Mouse (Mus musculus): ENCODE data around the gene Nr2e1. TPM values are rescaled to one million over a fixed set of nuclear protein-coding genes. Genes with fewer than 3 reads are reported as not detected.
A peak's percentile ranks its signal among the peaks of the same experiment; 100 is the strongest.

Nr2e1 gene
- polyA plus RNA-seq, 1 experiment from 2014 or later = 0.13 TPM

DNA sequence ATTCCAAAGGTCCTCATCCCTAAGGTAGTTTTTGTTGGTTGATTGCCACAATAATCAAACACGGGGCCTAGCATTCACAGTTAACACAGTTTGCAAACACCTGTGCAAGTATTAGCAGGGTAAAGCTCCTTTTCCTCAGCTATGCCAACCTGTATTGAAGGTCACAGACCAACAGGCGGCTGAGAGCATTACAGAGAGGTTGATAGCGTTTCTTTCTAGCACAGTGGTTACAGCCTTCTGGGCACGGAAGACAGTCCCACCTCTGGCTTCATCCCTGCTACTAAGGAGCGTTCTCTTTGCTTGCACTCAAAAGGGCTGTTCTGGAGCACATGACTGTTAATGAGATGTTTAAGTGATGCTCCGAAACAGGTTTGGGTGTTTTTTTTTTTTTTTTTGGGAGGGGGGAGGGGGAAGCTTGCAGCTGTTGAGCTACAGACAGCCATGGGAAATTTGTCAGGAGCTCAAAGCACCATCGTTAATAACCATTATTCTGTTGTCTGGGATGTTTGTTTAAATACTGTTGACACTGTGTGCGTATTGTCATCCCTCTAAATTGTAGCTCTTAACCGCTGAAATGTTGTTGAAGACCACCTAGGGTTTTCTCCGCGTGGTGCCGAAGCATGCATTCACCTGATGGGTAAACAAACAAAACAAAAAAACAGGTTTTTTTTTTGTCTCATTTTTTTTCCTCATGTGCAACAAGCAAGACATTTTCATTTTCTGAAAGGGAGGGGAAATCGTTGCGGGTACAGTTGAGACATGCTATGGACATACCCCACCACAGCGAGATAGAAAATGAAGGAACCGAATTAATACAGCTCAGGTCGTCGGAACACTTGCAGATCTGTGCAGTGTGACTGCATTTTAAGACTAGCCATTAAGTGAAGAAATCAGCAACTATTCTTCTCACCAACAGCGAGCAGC lies 7.1 kb upstream of the Nr2e1 start:
- 2% methylated on average over 19 of the region's 19 CpGs for WGBS
- no peaks in the 10 kb centered on the region for H3K36me3 ChIP-seq (ENCODE audit: control insufficient read depth, insufficient read depth, low read length)
- no peak overlapping the region for H3K27ac ChIP-seq (ENCODE audit: low read depth, low read length)
- H3K4me3 ChIP-seq (ENCODE audit: low read length) = no peak overlapping the region
- no peak for ATAC-seq
- H3K27me3 ChIP-seq (replicated peaks; ENCODE audit: control insufficient read depth, insufficient read depth, low read length) = peaks cover 74% of the 10 kb centered on the region
- peaks cover 6% of the 10 kb centered on the region; the same call in 1 of the 2 replicates for H3K4me1 ChIP-seq (ENCODE audit: control insufficient read depth, insufficient read depth, low read depth, low read length)
- H3K9me3 ChIP-seq (ENCODE audit: control insufficient read depth, low read length) = 0 out of 2 replicates have a peak, but pooled peaks cover 2% of the 10 kb centered on the region
- H3K4me2 ChIP-seq (ENCODE audit: low read length) = no peak overlapping the region
- no peak overlapping the region for H3K9ac ChIP-seq (ENCODE audit: low read depth, low read length)

DNA sequence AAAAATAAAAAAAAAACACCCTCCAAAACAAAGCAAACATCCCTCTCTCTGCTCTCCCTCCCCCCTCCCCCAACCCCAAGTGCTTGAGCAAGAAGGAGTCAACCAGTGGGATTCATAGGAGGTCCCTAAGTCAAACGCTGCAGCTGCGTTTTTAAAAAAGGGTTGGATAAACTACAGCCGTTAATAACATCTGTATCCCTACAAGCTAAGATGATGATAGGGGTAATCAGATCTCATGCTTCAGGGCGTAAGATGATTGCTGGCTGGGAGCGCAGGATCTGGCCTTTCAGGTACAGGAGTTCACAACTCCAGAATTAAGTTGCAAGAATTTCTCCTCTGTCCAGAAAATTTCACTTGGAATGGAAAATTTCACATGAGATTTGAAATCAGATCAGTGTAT lies 6.1 kb upstream of the Nr2e1 start:
- Histone ChIP-seq H3K4me3 (ENCODE audit: low read length) (no peak overlapping the region), H3K4me1 (ENCODE audit: control insufficient read depth, insufficient read depth, low read depth, low read length) (peaks cover 6% of the 10 kb centered on the region; the same call in 1 of the 2 replicates), H3K9ac (ENCODE audit: low read depth, low read length) (no peak overlapping the region), H3K27ac (ENCODE audit: low read depth, low read length) (no peak overlapping the region), H3K36me3 (ENCODE audit: control insufficient read depth, insufficient read depth, low read length) (no peaks in the 10 kb centered on the region), H3K9me3 (ENCODE audit: control insufficient read depth, low read length) (0 out of 2 replicates have a peak, but pooled peaks cover 2% of the 10 kb centered on the region), H3K27me3 (replicated peaks; ENCODE audit: control insufficient read depth, insufficient read depth, low read length) (peaks cover 73% of the 10 kb centered on the region), H3K4me2 (ENCODE audit: low read length) (no peak overlapping the region)
- no peak for ATAC-seq
- 8% methylated on average over 5 of the region's 5 CpGs for WGBS

DNA sequence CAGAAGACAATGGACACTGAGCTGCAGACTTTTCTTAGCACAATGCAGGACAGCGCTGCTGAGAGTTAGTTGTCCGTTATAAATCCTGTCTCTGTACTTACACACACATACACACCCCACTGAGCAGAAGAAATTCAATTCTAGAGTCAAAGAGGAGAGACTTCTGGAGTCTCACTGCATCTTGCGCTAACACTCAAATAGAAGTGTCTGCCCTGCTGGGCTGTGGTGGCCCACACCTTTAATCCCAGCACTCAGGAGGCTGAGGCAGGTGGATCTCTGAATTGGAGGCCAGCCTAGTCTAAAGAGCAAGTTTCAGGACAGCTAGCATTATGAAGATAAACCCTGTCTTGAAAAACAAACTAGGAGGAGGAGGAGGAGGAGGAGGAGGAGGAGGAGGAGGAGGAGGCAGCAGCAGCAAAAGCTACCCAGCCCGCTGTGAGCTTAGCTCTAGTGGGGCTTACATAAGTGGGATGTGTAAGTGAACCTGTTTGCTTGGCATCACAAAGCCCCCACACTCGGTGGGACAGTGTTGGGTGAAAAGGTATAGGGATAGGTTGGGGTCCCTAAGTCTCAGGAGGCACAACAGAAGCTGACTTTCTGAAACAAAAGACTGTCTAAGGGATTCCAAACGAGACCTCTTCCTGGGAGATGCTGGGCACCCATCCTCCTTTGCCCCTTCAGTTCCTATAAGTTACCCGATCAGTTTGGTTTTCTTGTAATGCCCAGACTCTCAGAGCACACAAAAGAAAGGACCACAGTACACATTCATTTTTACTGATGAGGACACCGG lies 4.7 kb upstream of the Nr2e1 start:
- Histone ChIP-seq H3K27ac (ENCODE audit: low read depth, low read length) (no peak overlapping the region), H3K27me3 (replicated peaks; ENCODE audit: control insufficient read depth, insufficient read depth, low read length) (peaks cover 67% of the 10 kb centered on the region), H3K36me3 (ENCODE audit: control insufficient read depth, insufficient read depth, low read length) (no peaks in the 10 kb centered on the region), H3K4me1 (ENCODE audit: control insufficient read depth, insufficient read depth, low read depth, low read length) (peaks cover 6% of the 10 kb centered on the region; the same call in 1 of the 2 replicates), H3K9me3 (ENCODE audit: control insufficient read depth, low read length) (no peaks in the 10 kb centered on the region), H3K4me2 (ENCODE audit: low read length) (no peak overlapping the region), H3K9ac (ENCODE audit: low read depth, low read length) (no peak overlapping the region), H3K4me3 (ENCODE audit: low read length) (no peak overlapping the region)
- ATAC-seq = no peak
- 5% methylated on average over 8 of the region's 8 CpGs for WGBS

DNA sequence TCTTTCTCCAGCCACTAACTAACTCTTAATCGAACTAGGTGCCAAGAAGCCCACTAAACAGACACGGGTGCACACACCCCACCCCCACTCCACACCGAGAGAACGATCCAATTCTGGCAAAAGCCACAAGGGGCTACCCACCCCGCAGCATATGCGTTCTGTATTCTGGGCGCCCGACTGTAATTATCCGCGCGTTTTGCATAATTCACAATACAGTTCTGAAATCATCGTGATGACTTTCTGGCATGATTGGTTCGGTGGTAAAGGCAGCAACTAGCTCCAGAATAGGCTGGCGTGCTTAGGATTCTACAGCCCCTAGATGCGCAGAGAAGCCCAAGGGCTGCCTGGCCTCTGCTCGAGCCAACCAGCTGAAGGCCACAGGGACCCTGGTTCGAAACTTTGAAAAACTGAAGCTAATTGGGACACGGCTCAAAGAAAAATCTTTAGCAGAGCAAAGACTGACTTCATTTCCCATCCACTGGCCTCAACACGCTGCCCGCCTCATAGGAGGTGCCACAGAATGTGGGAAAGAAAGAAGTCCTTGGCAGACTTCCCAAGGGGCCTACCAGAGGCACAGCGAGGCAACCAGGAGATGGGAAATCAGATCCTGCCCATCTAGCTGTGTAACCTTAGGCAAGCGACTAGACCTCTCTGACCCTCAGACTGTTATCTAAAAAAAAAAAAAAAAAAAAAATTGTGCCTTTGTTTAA lies 2.3 kb upstream of the Nr2e1 start:
- peaks cover 58% of the 10 kb centered on the region for H3K27me3 ChIP-seq (replicated peaks; ENCODE audit: control insufficient read depth, insufficient read depth, low read length)
- ATAC-seq = no peak
- H3K9me3 ChIP-seq (ENCODE audit: control insufficient read depth, low read length) = no peaks in the 10 kb centered on the region
- H3K27ac ChIP-seq (ENCODE audit: low read depth, low read length) = no peak overlapping the region
- H3K4me3 ChIP-seq (ENCODE audit: low read length) = no peak overlapping the region
- H3K4me2 ChIP-seq (ENCODE audit: low read length) = no peak overlapping the region
- H3K36me3 ChIP-seq (ENCODE audit: control insufficient read depth, insufficient read depth, low read length) = no peaks in the 10 kb centered on the region
- H3K9ac ChIP-seq (ENCODE audit: low read depth, low read length) = no peak overlapping the region
- no peaks in the 10 kb centered on the region for H3K4me1 ChIP-seq (ENCODE audit: control insufficient read depth, insufficient read depth, low read depth, low read length)
- 3% methylated on average over 22 of the region's 22 CpGs for WGBS

DNA sequence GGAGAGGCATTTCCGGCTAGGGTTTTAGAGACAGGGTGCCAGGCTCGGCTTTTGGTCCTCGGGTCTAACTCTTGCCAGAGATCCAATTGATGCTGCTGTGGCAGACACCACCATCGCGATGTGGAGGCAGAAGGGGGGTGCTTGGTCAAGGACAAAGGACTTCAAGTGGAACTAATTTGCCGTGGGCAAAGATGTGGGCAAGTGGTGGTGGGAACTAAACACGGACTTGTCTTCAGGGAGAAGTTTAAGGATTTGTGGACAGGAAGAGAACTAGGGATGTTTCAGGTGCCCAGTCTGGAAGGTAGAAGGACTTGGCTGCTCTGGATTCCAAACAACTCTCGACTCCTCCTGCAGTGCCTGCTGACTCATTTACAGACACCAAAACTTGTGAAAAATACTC lies 1.7 kb upstream of the Nr2e1 start:
- Histone ChIP-seq H3K27me3 (replicated peaks; ENCODE audit: control insufficient read depth, insufficient read depth, low read length) (peaks cover 56% of the 10 kb centered on the region), H3K4me1 (ENCODE audit: control insufficient read depth, insufficient read depth, low read depth, low read length) (no peaks in the 10 kb centered on the region), H3K4me3 (ENCODE audit: low read length) (no peak overlapping the region), H3K9ac (ENCODE audit: low read depth, low read length) (no peak overlapping the region), H3K36me3 (ENCODE audit: control insufficient read depth, insufficient read depth, low read length) (no peaks in the 10 kb centered on the region), H3K27ac (ENCODE audit: low read depth, low read length) (no peak overlapping the region), H3K9me3 (ENCODE audit: control insufficient read depth, low read length) (no peaks in the 10 kb centered on the region), H3K4me2 (ENCODE audit: low read length) (no peak overlapping the region)
- ATAC-seq = no peak
- 2% methylated on average over 8 of the region's 8 CpGs for WGBS

DNA sequence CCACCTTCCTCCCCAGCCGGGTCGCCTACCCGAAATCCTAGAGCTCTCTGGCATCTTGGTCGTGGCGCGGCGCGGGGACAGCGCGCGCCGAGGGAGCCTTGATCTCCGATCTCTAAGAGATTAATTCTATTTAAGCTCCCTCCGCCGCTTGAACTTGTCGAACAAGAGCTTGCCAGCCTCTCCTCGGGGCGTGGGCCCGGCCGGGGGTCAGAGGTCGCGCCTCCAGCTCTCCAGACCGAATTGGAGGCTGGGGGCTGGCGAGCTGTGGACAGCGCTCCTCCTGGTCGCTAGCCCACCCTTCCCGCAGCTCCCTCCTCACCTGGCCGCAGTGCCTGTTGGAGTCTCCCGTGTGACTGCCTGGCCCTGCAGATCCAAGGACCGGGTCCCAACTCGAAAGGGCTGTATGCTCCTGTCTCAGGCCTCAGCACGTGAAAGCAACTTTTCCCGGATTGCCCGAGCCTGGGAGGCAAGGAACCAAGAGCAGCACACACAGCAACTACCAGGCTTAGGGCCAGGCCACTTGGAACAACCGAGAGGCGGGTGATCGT lies 1.1 kb upstream of the Nr2e1 start:
- 2% methylated on average over 37 of the region's 37 CpGs for WGBS
- Histone ChIP-seq H3K9me3 (ENCODE audit: control insufficient read depth, low read length) (no peaks in the 10 kb centered on the region), H3K4me3 (ENCODE audit: low read length) (peak overlapping the region; percentile 16), H3K27ac (ENCODE audit: low read depth, low read length) (no peak overlapping the region), H3K4me1 (ENCODE audit: control insufficient read depth, insufficient read depth, low read depth, low read length) (peaks cover 2% of the 10 kb centered on the region; the same call in 1 of the 2 replicates), H3K9ac (ENCODE audit: low read depth, low read length) (no peak overlapping the region), H3K4me2 (ENCODE audit: low read length) (peak overlapping the region; percentile 38), H3K36me3 (ENCODE audit: control insufficient read depth, insufficient read depth, low read length) (no peaks in the 10 kb centered on the region), H3K27me3 (replicated peaks; ENCODE audit: control insufficient read depth, insufficient read depth, low read length) (peaks cover 52% of the 10 kb centered on the region)
- ATAC-seq = no peak

DNA sequence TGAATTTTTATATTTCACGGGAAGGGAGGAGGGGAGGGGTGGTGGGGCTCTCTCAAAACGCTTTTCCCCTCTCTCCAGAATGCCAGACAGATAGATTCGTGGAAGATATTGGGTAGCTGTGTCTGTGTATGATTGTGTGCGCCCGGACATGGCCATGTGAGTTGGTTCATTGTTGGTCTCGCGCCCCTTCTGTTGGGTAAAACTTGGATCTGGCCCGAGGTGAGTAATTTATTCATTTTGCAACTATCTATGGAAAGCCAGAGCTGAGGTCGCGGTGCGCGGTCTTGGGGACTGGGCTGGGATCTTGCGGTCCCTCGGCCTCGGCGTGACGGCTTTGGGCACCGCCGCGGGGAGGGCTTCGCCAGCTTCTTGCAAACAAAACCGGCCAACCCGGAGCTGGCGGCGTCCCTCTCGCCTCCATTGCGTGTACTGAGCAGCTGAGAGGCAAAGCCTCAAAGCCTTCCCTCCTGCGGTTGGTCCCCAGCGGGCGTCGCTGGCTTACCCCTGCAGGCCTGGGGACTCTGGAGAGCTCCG lies 537 bp upstream of the Nr2e1 start:
- Histone ChIP-seq H3K27ac (ENCODE audit: low read depth, low read length) (no peak overlapping the region), H3K9me3 (ENCODE audit: control insufficient read depth, low read length) (no peaks in the 10 kb centered on the region), H3K36me3 (ENCODE audit: control insufficient read depth, insufficient read depth, low read length) (no peaks in the 10 kb centered on the region), H3K27me3 (replicated peaks; ENCODE audit: control insufficient read depth, insufficient read depth, low read length) (peaks cover 52% of the 10 kb centered on the region), H3K4me3 (ENCODE audit: low read length) (peak overlapping the region; percentile 16), H3K4me2 (ENCODE audit: low read length) (peak overlapping the region; percentile 38), H3K9ac (ENCODE audit: low read depth, low read length) (no peak overlapping the region), H3K4me1 (ENCODE audit: control insufficient read depth, insufficient read depth, low read depth, low read length) (peaks cover 2% of the 10 kb centered on the region; the same call in 1 of the 2 replicates)
- under 1% methylated on average over 31 of the region's 32 CpGs for WGBS
- ATAC-seq = 0 out of 2 replicates have a peak, but pooled peaks have one; percentile 15

DNA sequence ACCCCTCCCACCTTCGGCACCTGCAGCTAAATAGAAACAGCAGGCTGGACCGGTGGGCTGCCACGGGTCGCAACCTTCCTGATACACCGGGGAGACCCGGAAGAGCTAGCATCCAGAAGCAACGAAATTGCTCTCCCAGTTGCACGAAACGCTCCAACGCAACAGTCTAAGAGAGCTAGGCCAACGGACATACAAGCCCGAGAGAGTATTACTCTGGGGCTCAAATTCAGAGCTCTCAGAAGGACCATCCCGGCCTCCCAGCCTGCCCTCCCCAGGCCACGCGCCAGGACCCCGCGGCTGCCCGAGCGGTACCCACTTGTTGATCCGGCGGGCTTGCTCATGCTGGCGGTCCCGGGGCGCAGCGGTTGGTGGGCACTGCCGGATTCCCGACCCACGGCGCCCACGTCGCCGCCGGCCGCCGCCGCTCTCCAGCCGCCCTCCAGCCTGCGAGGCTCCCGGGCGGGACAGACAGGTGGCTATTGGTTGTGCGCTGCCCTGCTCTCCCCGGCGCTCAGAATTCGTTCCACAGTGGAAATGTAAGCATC lies 794 bp downstream of the Nr2e1 start:
- no peak overlapping the region for H3K9ac ChIP-seq (ENCODE audit: low read depth, low read length)

More for the DNA sequence above, 794 bp downstream of the Nr2e1 start:
- Histone ChIP-seq H3K4me2 (ENCODE audit: low read length) (peak overlapping the region; percentile 27; the same call in 1 of the 2 replicates), H3K27ac (ENCODE audit: low read depth, low read length) (no peak overlapping the region), H3K9me3 (ENCODE audit: control insufficient read depth, low read length) (no peaks in the 10 kb centered on the region), H3K4me3 (ENCODE audit: low read length) (peak overlapping the region; percentile 7; the same call in 1 of the 2 replicates), H3K27me3 (replicated peaks; ENCODE audit: control insufficient read depth, insufficient read depth, low read length) (peaks cover 51% of the 10 kb centered on the region), H3K4me1 (ENCODE audit: control insufficient read depth, insufficient read depth, low read depth, low read length) (peaks cover 2% of the 10 kb centered on the region; the same call in 1 of the 2 replicates), H3K36me3 (ENCODE audit: control insufficient read depth, insufficient read depth, low read length) (no peaks in the 10 kb centered on the region)
- ATAC-seq = no peak
- 1% methylated on average over 44 of the region's 44 CpGs for WGBS

Measured in hindbrain, embryonic 16.5 days (tissue).